8 mouse cellular contexts compared by ENCODE assay signal in the genomic region with DNA sequence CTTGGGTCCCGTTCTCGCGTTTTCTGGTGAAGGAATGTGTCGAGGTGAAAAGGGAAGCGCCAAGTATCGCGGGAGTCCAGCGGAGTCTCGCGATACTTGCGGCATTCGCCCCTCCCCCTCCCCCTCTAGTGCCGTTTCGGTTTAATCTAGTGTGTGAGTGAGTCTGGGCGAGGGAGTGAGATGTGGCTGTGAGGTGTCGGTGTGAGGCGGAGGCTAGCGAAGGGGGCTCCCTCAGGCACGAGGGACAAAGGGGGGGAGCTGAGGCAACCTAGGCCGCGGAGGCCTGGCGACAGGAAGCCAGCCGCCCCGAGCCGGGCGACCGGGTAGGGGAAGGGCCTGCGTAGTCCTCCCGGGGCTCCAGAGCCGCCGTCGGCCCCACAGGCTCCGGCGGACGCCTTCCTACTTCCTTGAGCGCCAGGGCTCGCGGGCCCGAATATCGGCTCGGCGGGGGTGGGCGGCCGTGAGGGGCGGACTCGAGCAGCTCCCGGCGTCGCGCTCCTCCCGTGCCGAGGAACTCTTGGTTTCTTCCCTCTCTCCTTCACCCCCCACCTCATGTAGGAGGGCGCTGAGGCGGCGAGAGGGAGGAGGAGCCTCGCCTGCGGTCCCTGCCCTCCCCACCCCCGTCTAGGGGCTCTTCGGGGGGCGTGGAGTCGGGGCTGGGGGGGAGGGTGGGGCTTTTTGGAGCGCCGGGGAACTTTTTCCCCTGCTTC. TPM values are rescaled to one million over a fixed set of nuclear protein-coding genes. Genes with fewer than 3 reads are reported as not detected.
DNase-seq lines count a peak whose midpoint lies in the region; ATAC-seq and TF ChIP-seq lines count a peak whose summit lies in the region.

Gene Cdk12 (plus strand): TSS at position 419 of the 710 bp plus-strand sequence.

- TF ChIP-seq POLR2A in heart, adult 2 months (IDR thresholded peaks at IDR 0.05; ENCODE audit: insufficient read depth, low read depth, low read length): peak; percentile 98

- H3K36me3 ChIP-seq in embryonic facial prominence, embryonic 14.5 days (ENCODE audit: control insufficient read depth, insufficient read depth, low read length): peaks cover 4% of the 10 kb centered on the region; the same call in 1 of the 2 replicates
- H3K36me3 ChIP-seq in heart, adult 2 months (ENCODE audit: control insufficient read depth, insufficient read depth, low read length): peaks cover 8% of the 10 kb centered on the region
- H3K36me3 ChIP-seq in limb, embryonic 13.5 days: peaks cover 6% of the 10 kb centered on the region
- H3K36me3 ChIP-seq in midbrain, embryonic 16.5 days (ENCODE audit: control insufficient read depth, insufficient read depth, low read length): no peaks in the 10 kb centered on the region

- H3K9ac ChIP-seq in embryonic facial prominence, embryonic 14.5 days (ENCODE audit: low read depth, low read length): peak within 1 kb of the TSS; percentile 98
- peak within 1 kb of the TSS; percentile 98 for H3K9ac ChIP-seq in heart, adult 2 months (ENCODE audit: low read depth, low read length)
- peak within 1 kb of the TSS; percentile 100 for H3K9ac ChIP-seq in limb, embryonic 13.5 days
- H3K9ac ChIP-seq in midbrain, embryonic 16.5 days (ENCODE audit: low read depth, low read length): peak within 1 kb of the TSS; percentile 99

- no peaks in the 10 kb centered on the region for H3K27me3 ChIP-seq in embryonic facial prominence, embryonic 14.5 days (replicated peaks; ENCODE audit: control insufficient read depth, insufficient read depth, low read length)
- H3K27me3 ChIP-seq in heart, adult 2 months (ENCODE audit: control insufficient read depth, insufficient read depth, low read length): no peaks in the 10 kb centered on the region
- no peaks in the 10 kb centered on the region for H3K27me3 ChIP-seq in limb, embryonic 13.5 days
- no peaks in the 10 kb centered on the region for H3K27me3 ChIP-seq in midbrain, embryonic 16.5 days (ENCODE audit: control insufficient read depth, insufficient read depth, low read depth, low read length)

- intact Hi-C loops in heart, adult 2 months (cut with DNase I): loop anchor here (1.0 to 5.0 kb wide), 2 partner anchors 9 to 175 kb away; partner anchors contain the start of genes Med1 and Rpl19

- peak; percentile 92 for ATAC-seq in embryonic facial prominence, embryonic 14.5 days (ENCODE audit: low read depth)
- peak; percentile 93 for ATAC-seq in limb, embryonic 13.5 days (ENCODE audit: low FRiP score, low read depth)
- peak; percentile 95 for ATAC-seq in midbrain, embryonic 16.5 days

- no peaks in the 10 kb centered on the region for H3K9me3 ChIP-seq in embryonic facial prominence, embryonic 14.5 days (ENCODE audit: control insufficient read depth, low read length)
- no peaks in the 10 kb centered on the region for H3K9me3 ChIP-seq in limb, embryonic 13.5 days
- no peaks in the 10 kb centered on the region for H3K9me3 ChIP-seq in midbrain, embryonic 16.5 days (replicated peaks; ENCODE audit: control insufficient read depth, low read length, poor library complexity, severe bottlenecking)

- DNase-seq in 3T3-L1 (ENCODE audit: low read depth, low spot score): peak; percentile 99
- DNase-seq in adrenal gland, postnatal 4 days (ENCODE audit: low spot score in 2 of 2): peak; percentile 93
- DNase-seq in embryonic facial prominence, embryonic 14.5 days (ENCODE audit: low spot score): peak; percentile 99
- DNase-seq in heart, adult 2 months: peak; percentile 95 to 96
- DNase-seq in kidney, adult 8-10 months: peak; percentile 96 to 97
- peak; percentile 96 to 97 for DNase-seq in spleen, postnatal 10 days (ENCODE audit: low spot score in 2 of 2)

- H3K4me2 ChIP-seq in embryonic facial prominence, embryonic 14.5 days (ENCODE audit: low read depth, low read length): peak within 1 kb of the TSS; percentile 87
- peak within 1 kb of the TSS; percentile 96 for H3K4me2 ChIP-seq in limb, embryonic 13.5 days (replicated peaks)
- peak within 1 kb of the TSS; percentile 84 for H3K4me2 ChIP-seq in midbrain, embryonic 16.5 days (ENCODE audit: low read length)

- H3K4me1 ChIP-seq in embryonic facial prominence, embryonic 14.5 days (ENCODE audit: control insufficient read depth, insufficient read depth, low read length): peaks cover 10% of the 10 kb centered on the region
- peaks cover 3% of the 10 kb centered on the region for H3K4me1 ChIP-seq in heart, adult 2 months (ENCODE audit: control insufficient read depth, insufficient read depth, low read length)
- peaks cover 14% of the 10 kb centered on the region for H3K4me1 ChIP-seq in limb, embryonic 13.5 days
- peaks cover 22% of the 10 kb centered on the region for H3K4me1 ChIP-seq in midbrain, embryonic 16.5 days (ENCODE audit: control insufficient read depth, insufficient read depth, low read length)

- 0 out of 2 replicates have a peak, but pooled peaks have one; percentile 53 for TF ChIP-seq EP300 in heart, adult 2 months (IDR thresholded peaks at IDR 0.05; ENCODE audit: insufficient read depth, low read depth, low read length)

- peak within 1 kb of the TSS; percentile 79 for H3K4me3 ChIP-seq in embryonic facial prominence, embryonic 14.5 days (ENCODE audit: low read depth, low read length)
- H3K4me3 ChIP-seq in heart, adult 2 months: peak within 1 kb of the TSS; percentile 88
- peak within 1 kb of the TSS; percentile 92 for H3K4me3 ChIP-seq in limb, embryonic 13.5 days
- H3K4me3 ChIP-seq in midbrain, embryonic 16.5 days (ENCODE audit: low read depth, low read length): peak within 1 kb of the TSS; percentile 97

- H3K27ac ChIP-seq in embryonic facial prominence, embryonic 14.5 days (replicated peaks; ENCODE audit: low read depth, low read length): peak within 1 kb of the TSS; percentile 100
- peak within 1 kb of the TSS; percentile 99 for H3K27ac ChIP-seq in heart, adult 2 months
- H3K27ac ChIP-seq in limb, embryonic 13.5 days: peak within 1 kb of the TSS; percentile 100
- peak within 1 kb of the TSS; percentile 99 for H3K27ac ChIP-seq in midbrain, embryonic 16.5 days (ENCODE audit: low read length)

- TF ChIP-seq CTCF in heart, adult 2 months (IDR thresholded peaks at IDR 0.05): no peak

- no peaks in the 10 kb centered on the region; the same call in 1 of the 2 replicates for H3K79me2 ChIP-seq in heart, adult 2 months (replicated peaks; ENCODE audit: control insufficient read depth, insufficient read depth, low read length)

- WGBS in embryonic facial prominence, embryonic 14.5 days: under 1% methylated on average over 25 of the region's 63 CpGs
- under 1% methylated on average over 53 of the region's 63 CpGs for WGBS in heart, adult 2 months
- WGBS in limb, embryonic 13.5 days: under 1% methylated on average over 55 of the region's 63 CpGs
- 0% methylated on average over 42 of the region's 63 CpGs for WGBS in midbrain, embryonic 16.5 days

RNA-seq across cellular contexts. Expression of gene Cdk12, which starts in this region (rescaled TPM):
- total RNA-seq in adrenal gland, postnatal 4 days (2021): 10 to 100 TPM; 50.8 to 53.8 TPM
- polyA plus RNA-seq in embryonic facial prominence, embryonic 14.5 days (2014; fragmentation: Nextera tagmentation; extraction: Ambion mirVana): 9.8 and 11.1 TPM in 2 replicates
- 10 to 100 TPM; 20.6 to 21.2 TPM for total RNA-seq in heart, adult 2 months (2021)
- polyA plus RNA-seq in heart, adult 2 months (2012; rRNA removed): 7.5 and 12.7 TPM in 2 replicates
- polyA plus RNA-seq in limb, embryonic 13.5 days (2015; fragmentation: Nextera tagmentation; extraction: Ambion mirVana): 13.1 TPM in 2 replicates
- polyA plus RNA-seq in midbrain, embryonic 16.5 days (2015; fragmentation: Nextera tagmentation; extraction: Ambion mirVana): 6.9 and 8.3 TPM in 2 replicates

Comparison
In these comparisons a context has a peak if more than half of its experiments do, and no peak if none do; other contexts are left out.
1. Peak in every context shown above with its lines: DNase-seq, ATAC-seq, H3K4me3 ChIP-seq and H3K27ac ChIP-seq.